Mouse (Mus musculus): Measurements from ENCODE around the gene Crkl. TPM values are rescaled to one million over a fixed set of nuclear protein-coding genes. Genes with fewer than 3 reads are reported as not detected.

The Crkl gene
- 43.4 TPM for total RNA-seq (2023)

GRCm38 (mm10) chr16:17451541-17452372 lies at the start of gene Crkl:
Gene Crkl (plus strand): TSS chr16:17451987.

GRCm38 (mm10) chr16:17405736-17406443 lies 45.9 kb upstream of the Crkl start, which contains the start of the genes Snap29 and Pi4ka:
Gene Snap29 (plus strand): TSS chr16:17405986.
Gene Pi4ka (minus strand): TSS chr16:17406314.

GRCm38 (mm10) chr16:17489469-17490111 lies 37.8 kb downstream of the Crkl start, which contains the start of gene Aifm3:
Gene Aifm3 (plus strand): TSS chr16:17489611.

GRCm38 (mm10) chr16:17508546-17509239 lies 56.9 kb downstream of the Crkl start, which contains the start of gene Lztr1:
Gene Lztr1 (plus strand): TSS chr16:17508688.

GRCm38 (mm10) chr16:17530640-17531288 lies 79.0 kb downstream of the Crkl start, which contains the start of gene Thap7:
Gene Thap7 (minus strand): TSS chr16:17531136.

Other genes starting within 250 kb of the Crkl start
- gene Ube2l3, start 249.3 kb upstream of the Crkl start, total RNA-seq (2023): 103 TPM
- gene Rimbp3, start 243.4 kb upstream of the Crkl start, total RNA-seq (2023): not detected
- 9.0 TPM for gene Hic2, start 218.4 kb upstream of the Crkl start, total RNA-seq (2023)
- gene Tmem191c, start 175.9 kb upstream of the Crkl start, total RNA-seq (2023): 43.8 TPM
- gene Serpind1, start 120.6 kb upstream of the Crkl start, total RNA-seq (2023): not detected
- gene Snap29, start 46.0 kb upstream of the Crkl start, total RNA-seq (2023): 23.6 TPM
- gene Pi4ka, start 45.7 kb upstream of the Crkl start, total RNA-seq (2023): 124 TPM
- gene Aifm3, start 37.6 kb downstream of the Crkl start, total RNA-seq (2023): not detected
- gene Lztr1, start 56.7 kb downstream of the Crkl start, total RNA-seq (2023): 36.8 TPM
- 38.0 TPM for gene Thap7, start 79.1 kb downstream of the Crkl start, total RNA-seq (2023)
- gene Lrrc74b, start 109.3 kb downstream of the Crkl start, total RNA-seq (2023): 0.32 TPM
- not detected for gene P2rx6, start 109.9 kb downstream of the Crkl start, total RNA-seq (2023)
- not detected for gene Slc7a4, start 131.2 kb downstream of the Crkl start, total RNA-seq (2023)
- 54.0 TPM for gene Smpd4, start 167.4 kb downstream of the Crkl start, total RNA-seq (2023)
- not detected for gene Ccdc74a, start 194.5 kb downstream of the Crkl start, total RNA-seq (2023)

Measured in CD4-positive naive resting alpha-beta T cell, adult 76 days (primary cell).